Mouse (Mus musculus): ENCODE measurements around the gene Npr2.

GRCm38 (mm10) chr4:43693806-43694241, 62.1 kb downstream of the Npr2 start:
- TF ChIP-seq CTCF (IDR thresholded peaks at IDR 0.05) (no peak), POLR2A (IDR thresholded peaks at IDR 0.05; ENCODE audit: insufficient read depth, low read depth, low read length) (no peak)
